Mouse (Mus musculus): ENCODE measurements around the gene Sema3e.

Gene Sema3e

DNA sequence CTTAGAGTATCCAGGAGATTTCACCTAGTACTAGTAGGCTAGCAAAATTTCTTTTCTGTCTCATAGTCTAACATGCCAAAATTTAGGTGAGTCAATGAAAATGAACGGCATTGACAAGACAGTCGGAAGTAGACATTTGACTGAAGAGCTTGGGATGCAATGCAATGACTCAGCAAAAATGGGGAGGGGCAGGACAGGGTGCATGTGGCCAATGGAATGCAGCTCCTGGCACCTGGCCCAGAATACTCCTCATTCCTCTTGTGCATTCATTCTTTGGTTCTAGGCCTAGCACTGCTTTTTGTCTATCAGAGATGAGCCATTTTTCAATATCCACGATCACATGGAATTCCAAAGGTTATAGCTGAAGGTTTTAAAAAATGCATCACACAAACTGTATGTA is 48.1 kb downstream of the Sema3e start:
- DNase-seq (ENCODE audit: low spot score): no peak

DNA sequence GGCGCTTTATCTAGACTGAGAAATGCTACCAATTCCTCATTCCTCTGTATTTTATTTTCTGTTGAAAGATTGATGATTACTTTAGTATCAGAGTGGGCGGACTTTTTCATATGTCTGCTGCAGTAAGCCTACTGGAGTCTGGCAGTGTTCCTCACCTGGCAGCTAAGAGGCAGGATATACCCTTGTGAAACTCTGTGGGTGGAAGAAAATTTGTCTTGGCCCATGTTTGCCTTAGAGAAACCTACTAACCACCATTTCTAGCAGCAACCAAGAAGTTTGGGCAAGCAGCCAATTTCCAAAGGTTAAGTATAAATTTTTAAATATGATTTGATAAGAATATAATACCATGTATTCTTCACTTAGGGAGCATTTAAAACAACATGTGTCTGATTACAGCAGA is 63.0 kb downstream of the Sema3e start:
- DNase-seq (ENCODE audit: low spot score): no peak

DNA sequence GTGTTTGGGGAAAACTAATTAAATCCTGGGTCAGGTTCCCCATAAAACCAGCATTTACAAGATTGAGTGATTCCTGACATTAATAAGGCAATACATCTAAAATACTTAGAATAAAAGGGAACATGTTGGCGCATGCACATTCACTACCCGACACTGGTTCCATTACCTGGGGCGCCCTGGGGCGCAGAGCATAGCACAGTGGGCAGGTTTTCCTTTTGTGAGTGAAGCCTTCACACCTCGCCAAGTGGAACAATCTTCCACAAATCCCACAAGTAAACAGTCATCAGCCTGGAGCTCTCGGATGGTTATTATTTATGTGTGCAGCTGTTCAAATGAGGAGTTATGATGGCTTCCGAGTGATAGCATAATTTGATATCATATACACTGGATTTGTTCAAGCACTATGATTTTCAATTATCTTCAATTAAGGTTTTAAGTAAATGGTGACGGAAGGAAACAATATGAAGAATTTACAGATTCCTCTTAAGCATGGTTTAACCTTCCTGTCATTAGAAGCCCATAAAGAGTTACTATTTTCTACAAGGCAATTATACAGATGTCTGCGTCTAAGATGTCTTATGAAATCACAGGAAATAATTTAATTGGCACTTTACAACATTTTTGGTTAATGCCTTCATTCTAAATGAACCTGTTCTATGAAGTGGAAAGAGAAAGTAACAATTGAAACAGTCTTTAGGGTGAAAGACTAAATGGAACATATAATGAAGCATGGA is 65.0 kb downstream of the Sema3e start:
- DNase-seq (ENCODE audit: low spot score): no peak

DNA sequence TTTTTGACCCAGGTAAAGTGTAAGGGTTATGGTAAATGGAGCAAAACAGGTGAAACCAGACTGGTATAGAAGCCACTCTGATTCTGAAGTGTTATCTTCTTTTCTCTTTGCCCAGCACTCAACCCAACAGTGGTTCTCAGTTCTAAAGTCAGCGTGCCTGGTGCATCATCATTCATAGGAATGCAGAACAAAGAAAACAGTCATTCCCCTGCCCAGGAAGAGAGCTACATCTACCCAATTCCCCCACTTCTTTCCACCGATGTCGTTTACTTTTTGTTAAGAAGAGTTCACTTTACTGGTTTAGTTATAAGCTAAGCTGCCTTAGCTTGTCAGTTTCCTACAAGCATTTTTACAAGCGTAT is 65.5 kb downstream of the Sema3e start:
- no peak for DNase-seq (ENCODE audit: low spot score)

DNA sequence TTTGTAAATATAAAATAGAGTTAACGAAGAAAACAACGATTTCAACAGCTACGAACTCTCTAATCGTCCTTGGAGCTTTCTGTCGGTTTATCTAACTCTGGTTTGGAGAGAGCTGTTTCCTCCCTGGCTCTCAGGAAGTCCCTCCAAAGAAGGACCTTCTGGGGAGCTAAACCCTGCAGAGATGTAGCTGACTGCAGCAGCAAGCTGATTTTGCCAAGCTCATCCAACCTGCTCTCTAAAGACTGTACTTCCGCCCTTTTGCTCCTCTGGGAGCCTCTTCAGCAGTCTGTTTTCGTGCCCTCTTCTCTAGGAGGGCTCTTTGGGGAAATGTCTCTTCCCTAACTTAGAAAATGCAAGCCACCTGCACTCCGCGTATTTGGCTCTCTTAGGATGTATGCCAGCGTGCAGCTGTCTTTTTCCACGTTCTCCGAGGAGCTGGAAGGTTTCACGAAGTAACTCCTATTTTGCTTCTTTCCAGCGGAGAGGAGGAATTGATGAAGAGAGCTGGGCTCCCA is 67.2 kb downstream of the Sema3e start:
- DNase-seq (ENCODE audit: low spot score): no peak

DNA sequence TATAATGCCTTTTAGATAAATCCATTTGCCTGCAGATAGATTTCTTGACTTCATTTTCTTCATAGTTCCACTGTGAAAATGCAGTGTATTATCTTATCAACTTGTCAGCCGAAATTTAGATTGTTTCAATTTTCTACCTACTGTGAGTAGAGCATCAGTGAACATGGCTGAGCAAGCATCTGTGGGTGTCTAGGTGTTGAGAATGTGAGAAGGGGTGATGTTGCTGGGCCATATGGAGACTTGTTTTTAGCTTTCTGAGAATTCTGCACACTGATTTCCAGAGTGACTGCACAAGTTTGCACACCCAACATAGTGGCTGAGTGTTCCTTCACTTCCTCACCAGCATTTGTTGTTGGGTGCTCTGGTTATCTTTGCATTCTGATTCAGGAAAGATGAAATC is 71.1 kb downstream of the Sema3e start:
- DNase-seq (ENCODE audit: low spot score): no peak

DNA sequence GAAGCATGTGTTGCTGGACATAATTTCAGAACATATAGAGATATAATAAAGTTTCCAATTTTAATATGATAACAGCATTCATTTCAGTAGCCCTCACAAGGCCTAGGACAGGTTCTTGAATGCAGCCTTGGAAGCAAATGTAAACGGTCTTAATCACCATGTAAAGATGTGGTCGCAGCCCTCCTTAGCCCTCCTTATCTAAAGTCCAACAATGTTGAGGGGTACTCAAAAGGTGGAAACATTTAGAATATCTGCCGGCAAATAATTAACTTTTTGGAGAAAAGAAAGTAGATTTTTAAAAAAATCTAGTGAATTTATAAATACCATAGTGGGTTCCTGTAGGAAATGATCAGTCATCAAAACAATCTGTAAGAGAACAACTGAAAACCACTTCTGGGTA is 73.6 kb downstream of the Sema3e start:
- no peak for DNase-seq (ENCODE audit: low spot score)

DNA sequence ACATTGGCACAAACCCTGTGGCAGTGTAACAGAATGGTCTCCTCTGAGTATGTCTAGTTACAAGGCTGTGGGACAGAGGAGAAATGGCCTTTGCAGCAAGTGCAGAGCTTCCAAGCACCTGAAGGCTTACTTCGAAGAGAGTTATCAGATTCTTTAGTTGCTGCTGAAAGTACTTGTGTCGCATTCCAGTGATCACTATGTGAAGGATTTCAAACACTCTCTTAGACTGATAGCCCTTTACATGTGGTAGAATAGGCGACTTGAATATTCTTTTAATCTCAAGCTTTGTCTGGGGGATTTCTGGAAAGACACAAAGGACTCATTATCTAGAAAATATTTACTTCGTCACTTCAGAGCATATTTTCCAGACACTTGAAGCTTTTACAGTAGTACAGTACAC is 82.3 kb downstream of the Sema3e start:
- no peak for DNase-seq (ENCODE audit: low spot score)

DNA sequence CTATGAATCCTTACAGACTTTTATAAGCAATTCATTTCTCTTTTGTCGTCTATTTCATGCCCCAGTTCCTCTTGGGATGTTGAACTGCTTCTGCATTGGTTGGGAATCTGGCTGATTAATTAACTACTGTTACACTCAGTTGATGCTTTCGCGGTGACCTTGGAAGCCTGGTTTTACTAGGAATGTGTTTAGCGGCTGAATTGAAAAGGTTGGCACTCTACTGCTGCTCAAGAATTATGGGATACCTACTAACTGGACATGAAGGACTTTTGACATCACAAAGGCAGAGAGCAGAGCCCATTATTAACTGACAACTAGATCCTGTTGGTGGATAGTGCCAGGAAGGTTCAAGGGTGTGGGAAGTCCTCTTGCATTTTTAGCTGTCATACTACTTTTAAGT is 83.9 kb downstream of the Sema3e start:
- DNase-seq (ENCODE audit: low spot score): no peak

DNA sequence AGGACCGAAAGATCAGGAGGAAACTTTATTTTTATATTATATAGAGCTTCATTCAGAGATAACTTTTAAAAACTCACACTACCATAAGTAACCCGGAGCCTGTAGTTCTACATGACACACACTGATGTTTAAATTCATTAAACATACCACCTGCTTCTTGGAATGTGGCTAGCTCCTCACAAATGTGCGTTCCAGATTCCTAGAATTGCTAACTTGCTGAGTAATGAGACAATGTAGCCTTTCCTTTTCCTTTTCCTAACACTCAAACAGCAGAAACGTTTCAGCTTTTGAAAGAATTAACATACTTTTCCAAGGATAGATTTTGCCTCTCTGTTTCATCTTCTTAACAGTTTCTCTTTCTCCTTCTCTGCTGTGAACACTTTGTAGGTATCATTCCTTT is 86.3 kb downstream of the Sema3e start:
- no peak for DNase-seq (ENCODE audit: low spot score)

DNA sequence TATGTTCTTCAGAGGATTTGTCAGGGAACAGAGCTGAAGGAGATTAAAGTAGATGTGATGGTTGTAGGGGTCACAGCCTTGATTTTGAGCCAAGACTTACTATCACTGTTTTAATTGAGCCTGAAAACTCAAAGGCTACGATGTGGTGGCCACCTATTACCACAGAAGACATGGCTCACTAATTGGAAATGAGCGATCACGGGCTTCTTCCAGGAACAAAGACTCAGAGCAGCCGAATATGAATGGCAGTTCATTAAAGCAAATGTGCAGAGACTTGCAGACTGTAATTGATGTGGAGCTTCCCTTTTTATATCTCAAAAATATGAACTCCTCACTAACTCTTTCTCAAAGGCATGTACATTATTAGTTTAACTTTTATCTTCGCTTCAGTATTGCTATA is 96.8 kb downstream of the Sema3e start:
- DNase-seq (ENCODE audit: low spot score): no peak

DNA sequence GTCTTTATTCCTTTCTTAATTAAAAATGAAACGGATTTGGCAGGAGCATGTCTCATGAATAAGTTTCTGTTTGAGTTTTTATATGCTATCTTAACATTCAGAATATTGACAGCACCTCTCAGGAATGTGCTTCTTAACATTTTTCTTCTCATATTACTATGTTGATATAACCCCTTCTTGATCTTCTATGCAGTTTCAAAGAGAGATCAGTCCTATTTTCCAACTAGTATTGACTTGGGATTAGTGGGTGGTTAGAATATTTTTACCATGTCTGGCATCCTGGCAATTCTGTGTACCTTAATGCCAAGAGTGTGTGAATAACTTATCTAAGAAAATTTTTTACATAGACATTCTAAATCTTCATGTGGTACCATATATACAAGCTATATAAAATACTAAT is 101.5 kb downstream of the Sema3e start:
- DNase-seq (ENCODE audit: low spot score): no peak

DNA sequence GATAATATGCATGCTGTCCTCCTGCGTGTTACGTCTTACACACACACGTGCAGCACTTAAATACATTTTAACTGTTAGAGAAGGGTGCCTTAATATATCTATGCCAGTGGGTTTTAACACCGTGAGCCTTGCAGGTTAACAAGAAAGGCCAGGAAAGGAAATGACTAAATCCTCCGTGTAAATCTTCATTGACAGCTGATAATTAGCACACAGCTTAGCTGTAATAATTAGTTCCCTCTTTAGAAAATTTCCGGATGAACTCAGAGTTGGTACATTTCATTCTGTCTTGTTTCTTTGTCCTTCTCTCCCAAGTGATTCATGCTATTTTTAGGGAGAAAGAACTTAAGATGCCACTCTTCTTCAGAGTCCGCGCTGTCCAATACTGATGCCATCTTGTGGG is 110.9 kb downstream of the Sema3e start:
- DNase-seq (ENCODE audit: low spot score): no peak

DNA sequence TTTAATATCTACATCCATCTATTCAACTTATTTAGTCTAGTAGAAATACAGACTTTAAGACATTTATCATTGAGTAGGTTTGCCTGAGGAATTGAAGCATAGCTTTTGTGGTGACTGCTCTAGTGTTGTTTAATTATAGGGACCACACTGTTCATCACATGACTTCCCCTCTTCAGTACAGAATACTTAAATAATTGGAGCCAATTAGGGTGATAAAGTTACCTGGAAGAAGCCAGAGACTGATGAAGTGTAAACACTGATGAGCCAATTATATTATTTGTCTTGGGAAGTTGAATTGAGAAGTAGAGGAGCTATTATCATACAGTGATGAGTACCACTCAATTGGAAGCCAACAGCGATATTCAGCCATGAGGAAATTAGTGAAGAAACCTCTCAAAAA is 113.6 kb downstream of the Sema3e start:
- no peak for DNase-seq (ENCODE audit: low spot score)

DNA sequence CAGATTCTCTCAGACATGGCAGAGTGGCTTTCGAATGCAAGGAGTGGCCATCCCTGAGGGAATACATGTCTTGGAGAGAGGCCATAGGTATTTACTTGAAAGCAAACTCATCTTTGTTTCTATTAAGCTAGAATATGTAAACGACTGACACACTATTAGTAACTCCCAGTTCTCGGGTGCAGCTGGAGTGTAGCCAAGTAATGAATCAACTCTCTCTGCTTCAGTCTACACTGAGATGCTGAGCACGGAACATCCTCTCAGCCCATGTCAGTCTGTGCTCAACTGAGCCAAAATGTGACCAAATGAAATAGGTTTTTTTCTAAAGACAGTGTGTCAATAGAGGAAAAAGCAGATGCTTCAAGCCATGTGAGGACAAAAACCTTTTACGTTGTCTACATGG is 137.5 kb downstream of the Sema3e start:
- DNase-seq (ENCODE audit: low spot score): no peak

DNA sequence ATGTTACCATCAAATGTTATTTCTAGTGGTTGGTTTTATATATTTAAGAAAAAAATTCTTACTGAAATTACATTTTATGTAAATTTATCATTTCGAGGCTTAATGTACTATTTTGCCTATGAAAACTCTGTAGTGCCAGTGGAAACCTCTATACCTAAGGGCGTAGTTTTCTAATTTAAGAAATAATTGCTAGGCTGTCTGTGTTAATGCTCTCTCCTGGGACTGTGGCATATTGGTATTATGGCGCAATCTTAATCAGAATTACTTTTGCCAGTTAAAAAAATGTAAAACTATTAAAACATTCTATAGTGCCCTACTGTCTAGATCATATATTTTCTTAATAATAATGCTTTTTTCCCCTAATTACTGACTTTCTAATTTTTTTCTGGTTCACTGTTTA is 138.2 kb downstream of the Sema3e start:
- no peak for DNase-seq (ENCODE audit: low spot score)

DNA sequence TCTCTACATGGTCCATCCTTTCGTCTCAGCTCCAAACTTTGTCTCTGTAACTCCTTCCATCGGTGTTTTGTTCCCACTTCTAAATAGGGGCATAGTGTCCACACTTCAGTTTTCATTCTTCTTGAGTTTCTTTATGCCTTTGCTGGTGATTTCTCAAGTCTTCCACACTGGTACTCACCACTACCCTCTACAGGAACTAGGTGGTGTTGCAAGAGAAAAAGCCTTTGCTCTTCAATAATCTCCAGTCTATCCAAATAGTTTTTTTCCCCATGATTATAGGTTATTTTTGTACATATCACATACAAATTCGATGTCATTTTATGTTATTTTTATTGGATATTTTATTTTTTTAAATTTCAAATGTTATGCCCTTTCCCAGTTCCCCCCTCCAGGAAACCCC is 142.7 kb downstream of the Sema3e start:
- DNase-seq (ENCODE audit: low spot score): no peak

DNA sequence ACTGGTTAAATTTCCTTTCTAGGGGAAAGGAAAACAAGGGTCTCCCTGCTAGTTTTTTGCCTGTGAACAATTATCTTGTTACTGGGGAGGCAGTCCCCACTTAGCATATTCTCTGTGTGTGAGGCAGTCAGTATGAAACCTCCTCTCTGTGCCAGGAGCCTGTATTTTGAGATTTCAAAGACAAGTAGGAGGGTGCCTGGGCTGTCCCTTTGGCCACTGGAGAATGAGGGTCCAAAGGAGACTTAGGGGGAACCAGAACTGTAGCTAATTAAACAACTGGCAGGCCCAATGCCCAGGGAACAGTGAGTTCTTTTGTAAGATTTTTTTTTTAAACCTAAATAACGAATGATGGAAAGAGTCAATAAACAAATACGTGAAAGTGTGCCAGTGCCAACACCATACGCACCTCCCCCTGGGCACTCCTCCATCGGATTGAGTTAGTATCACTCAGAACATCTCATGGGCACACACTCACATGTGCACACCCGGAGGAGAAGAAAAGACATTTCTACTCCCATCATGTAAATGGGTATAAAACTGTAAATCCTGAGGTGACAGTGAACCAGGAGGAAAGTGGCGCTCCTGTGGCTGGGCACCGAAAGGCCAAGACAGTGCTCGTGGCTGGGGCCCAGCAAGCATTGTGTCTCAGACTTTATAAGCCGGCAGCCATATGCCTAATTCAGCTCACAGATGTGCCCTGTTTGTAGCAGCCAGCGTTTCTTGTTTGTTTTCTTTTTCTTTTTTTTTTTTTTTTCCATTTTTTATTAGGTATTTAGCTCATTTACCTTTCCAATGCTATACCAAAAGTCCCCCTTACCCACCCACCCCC is 148.5 kb downstream of the Sema3e start:
- DNase-seq (ENCODE audit: low spot score): no peak

DNA sequence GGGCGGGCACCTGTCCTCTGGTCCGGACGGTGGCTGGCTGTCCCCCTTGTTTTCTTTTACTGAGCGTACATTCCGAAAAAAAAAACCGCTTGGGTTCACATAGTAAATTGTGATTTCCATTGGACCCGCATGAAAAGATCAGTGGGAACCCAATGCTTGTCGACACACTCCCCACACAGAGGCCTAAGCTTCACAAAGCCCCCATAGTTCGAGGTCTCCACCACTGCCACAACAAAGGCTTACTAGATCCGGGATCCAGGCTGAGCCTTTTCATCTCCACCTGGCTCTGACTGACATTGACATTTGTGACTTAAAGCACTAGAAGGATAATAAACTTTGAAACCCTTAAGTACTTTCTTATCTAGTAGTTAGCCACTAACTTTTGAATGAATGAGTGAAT is 155.5 kb downstream of the Sema3e start:
- DNase-seq (ENCODE audit: low spot score): no peak

DNA sequence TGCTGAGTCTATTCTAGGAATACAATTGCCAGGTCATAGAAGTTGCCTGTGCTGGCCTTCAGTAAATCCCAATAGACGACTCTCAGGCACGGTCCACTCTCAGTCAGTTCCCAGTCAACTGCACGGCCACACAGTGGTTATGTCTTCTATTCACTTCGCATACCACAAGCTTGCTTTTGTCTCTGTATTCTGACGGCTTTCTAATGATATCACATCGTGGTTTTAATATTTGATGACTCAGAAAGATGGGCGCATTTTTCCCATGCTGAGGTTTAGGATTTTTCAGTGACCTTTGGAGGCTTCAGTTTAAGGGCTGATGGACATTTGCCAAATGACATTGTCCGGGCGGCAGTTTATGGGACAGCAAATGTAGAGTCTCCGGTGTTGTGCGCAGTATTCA is 157.1 kb downstream of the Sema3e start:
- DNase-seq (ENCODE audit: low spot score): no peak

DNA sequence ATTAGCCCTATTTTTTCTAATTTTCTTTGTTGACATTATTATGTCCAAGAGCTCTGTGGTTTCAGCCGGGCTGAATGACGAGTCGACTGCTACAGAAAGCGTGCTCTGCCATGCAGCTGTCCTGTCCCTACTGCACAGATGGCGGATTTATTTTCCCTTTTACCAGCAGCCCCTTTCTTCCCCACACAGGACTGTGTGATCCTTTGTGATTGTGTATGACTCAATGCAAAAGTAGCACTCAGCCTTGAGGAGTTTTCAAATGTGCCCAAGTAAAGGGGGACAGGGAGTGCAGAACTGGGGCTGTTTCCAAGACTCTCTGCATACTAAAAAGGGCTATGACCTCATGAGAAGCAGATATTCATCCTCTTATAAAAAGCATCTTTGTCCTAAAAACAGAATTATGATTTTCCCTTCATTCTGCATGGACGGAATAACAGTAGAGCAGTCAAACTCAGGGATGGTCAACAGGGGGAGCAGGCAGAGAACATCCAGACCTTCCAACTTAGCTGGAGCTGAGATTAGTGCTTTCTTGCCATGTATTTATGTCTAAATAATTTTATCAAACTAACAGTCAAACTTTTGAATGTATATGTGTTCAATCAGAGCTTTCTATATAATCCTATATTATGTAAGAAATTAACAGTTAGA is 170.2 kb downstream of the Sema3e start:
- no peak for DNase-seq (ENCODE audit: low spot score)

DNA sequence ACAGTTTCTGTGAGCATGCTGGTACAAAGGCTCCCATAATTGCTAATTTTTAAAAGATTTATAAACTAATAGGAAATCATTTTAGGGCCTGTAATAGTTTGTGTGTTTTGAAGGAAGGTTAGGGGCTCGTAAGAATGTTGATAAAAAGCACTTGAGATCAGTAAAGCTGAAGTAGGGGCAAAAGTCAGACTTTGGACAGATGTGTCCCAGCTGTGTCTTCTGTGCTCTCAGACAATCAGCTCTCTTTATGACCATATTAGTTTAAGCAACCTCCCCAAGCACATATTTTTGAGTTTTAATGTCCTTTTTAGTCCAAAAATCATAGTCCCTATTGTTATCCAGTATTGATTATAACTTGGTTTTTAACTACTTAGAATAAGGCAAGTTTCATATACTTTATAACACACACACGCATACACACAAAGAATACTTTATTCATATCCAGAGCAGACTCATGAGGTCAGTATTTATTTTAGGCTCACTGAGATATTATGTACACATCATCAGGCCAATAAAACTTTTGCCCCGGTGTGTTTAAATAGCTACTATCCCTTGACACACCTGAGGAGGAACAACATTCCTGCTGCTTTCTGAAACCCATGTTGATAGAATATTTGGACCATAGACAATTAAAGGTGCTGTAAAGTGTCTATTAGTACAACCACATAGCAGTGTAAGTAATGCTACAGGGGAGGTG is 173.4 kb downstream of the Sema3e start:
- DNase-seq (ENCODE audit: low spot score): no peak

DNA sequence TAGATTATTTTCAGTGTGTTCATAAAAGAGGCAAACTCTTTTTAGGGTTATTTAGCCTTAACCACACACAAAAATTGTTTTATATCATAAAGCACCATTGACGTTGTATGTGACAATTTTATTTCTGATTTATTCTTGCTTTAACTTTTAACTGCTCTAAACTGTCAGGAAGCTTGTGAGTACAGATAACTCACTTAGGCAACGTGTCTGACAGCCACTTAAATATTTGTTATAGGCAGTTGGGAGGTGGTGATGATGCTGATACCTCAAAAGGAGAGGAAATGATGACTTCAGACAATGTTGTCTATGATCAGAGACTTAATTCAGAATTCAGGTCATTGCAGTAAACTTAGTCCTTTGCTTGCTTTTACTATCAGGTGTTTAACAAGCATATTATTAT is 181.7 kb downstream of the Sema3e start:
- DNase-seq (ENCODE audit: low spot score): no peak

All from yolk sac, embryonic 10.5 days (tissue).